Mouse (Mus musculus) c-Kit-positive CD71-negative TER-119-negative erythroid progenitor cells, embryonic 14.5 days (primary cell): ENCODE measurements around the gene Cldn9.

Source experiments
- DNase-seq: peaks from one replicate; pipeline ENCODE4 v3.0.0-alpha.2; 2013; ENCODE audit warnings: low read depth

Cldn9 gene

DNA sequence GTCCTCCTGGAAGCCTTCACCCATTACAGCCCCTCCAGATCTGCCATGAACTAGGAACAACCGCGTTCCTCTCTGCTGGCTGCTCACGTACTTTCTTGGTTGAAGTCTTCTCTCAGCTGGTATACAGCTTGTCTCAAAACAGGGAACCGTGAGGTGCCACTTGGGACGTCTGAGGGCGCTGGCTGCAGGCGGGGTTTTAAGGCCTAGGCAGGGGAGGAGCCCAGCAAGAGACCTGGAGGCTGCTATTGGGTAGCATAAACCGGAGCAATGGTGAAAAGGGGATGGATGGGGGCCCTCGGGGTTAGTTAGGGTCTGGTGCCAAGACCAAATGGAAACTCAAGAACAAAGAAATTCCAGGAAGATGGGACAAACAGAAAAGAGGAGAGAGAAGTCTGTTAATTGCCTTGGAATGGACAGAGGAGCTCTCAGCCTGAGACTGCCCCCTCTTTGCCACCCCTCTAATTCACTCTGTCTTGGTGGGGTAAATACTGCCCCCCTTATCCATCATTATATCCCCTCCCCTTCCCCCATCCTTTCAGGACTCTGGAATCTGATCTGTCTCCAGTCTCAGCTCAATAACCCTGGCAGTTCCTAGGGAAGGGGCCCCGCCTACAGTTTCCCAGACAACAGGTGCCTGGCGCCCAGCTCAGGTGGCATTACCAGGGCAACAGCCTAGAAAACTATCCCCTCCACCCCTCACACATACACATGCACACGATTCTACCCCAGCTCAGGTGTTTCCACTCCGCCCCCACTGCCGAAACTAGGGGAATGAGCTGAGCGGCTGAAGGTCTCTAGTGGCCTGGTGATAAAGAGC lies at the start of gene Cldn9:
Gene Cldn9, minus strand, starts transcription at position 171 of the 817 bp plus-strand sequence.
- DNase-seq, result no peak

- DNase-seq, result no peak
Measured at GRCm38 (mm10) chr17:23730441-23730840, 46.6 kb upstream of the Cldn9 start.

- DNase-seq, result no peak
Measured at GRCm38 (mm10) chr17:23726758-23727142, 42.9 kb upstream of the Cldn9 start.

- peak; percentile 89 for DNase-seq
Measured at GRCm38 (mm10) chr17:23725999-23726757, 42.4 kb upstream of the Cldn9 start, which contains the start of gene Pkmyt1. TSS of gene Pkmyt1 (plus strand) at chr17:23726336.

DNA sequence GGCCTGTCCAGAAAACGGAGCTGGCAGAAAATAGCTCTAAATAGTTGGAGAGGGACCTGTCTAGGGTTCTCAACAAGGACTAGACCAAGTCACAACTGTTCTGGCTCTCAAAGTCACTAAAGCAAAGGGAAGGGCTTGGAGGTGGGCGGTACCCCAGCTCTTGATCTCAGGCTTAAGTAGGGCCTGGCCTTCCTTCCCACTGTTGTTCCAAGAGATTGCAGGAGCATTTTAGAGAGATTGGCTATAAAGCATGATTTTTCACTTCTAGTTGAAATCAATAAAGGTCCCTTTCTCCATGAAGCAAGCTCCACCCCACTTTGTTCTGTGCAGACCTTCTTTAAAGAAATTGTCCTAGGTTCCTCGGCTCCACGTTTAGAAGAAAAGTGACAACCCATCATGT lies 41.7 kb upstream of the Cldn9 start:
- DNase-seq, result no peak

DNA sequence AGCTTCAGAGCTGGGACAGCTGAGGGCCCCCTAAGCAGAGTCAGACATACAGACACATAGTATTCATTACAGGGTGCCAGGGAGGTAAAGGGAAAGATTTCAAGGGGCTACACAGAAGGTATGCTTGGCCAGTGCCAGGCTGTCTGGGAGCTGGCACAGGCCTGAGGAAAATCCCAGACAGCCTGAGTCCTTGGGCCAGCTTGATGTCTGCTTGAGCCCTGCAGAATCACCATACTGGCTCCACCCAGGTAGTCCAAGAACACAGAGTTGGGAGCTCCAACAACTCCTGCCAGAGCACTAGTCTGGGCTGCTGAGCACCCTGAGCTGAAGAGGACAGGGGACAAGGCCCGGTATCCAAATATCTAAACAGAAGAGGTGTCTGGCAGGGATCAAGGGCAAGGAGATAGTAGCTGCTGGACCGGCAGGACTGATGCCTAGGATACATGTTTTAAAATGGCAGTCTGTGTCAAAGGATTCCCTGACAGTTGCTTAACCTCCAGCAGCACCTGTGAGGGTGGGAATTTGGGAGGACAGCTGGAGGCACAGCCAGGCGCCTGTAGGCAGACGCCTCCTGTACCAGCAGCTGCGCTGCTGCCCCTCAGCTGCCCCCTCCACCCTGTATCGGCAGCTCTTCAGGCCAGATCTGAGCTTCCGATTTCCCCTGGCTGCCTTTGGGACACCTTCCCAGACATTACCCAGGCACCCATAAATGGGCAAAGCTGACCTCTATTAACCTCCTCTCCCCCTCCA lies 38.7 kb upstream of the Cldn9 start, which contains the start of gene 1520401A03Rik:
Gene 1520401A03Rik, minus strand, starts transcription at position 408 of the 750 bp plus-strand sequence.
- DNase-seq, result no peak

GRCm38 (mm10) chr17:23721886-23722285 lies 38.1 kb upstream of the Cldn9 start:
- DNase-seq, result no peak

DNA sequence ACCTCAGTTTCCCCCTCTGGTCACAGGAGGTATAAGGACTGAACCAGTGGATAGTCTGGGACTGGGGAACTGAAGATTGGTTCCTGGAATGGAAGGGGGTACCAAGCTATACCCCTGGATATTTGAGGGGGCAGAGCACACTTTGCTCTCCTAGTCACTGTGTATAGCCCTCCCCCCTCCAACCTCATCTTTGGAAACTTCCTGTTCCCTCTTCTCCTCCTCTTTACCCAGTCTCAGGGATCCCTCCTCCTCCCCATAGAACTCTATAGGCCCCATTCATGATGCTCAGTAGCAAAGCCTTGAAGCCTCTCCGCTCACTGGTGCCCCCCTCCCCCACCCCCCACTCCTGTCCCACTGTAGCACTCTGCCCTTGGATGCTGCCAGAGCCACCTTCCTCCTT lies 35.6 kb upstream of the Cldn9 start:
- DNase-seq, result no peak

DNA sequence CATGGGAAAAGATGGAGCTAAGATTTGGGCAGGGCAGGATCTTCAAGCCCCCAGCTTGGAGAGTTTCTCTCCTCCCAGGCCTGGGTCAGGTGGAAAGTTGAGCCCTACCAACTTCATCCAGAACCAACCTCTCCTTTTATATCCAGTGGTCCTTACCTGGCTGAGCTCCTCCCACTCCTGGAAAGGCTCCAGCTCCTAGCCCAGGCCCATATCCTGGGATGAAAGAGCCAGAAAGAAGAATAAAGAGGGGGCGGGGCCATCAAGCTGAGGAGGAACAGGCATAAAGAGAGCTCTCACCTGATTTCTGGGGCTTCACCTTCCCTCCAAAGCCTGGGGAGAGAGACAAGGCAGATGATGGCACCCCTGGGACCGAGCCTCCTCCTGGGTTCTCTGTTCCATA lies 33.2 kb upstream of the Cldn9 start:
- no peak for DNase-seq

DNA sequence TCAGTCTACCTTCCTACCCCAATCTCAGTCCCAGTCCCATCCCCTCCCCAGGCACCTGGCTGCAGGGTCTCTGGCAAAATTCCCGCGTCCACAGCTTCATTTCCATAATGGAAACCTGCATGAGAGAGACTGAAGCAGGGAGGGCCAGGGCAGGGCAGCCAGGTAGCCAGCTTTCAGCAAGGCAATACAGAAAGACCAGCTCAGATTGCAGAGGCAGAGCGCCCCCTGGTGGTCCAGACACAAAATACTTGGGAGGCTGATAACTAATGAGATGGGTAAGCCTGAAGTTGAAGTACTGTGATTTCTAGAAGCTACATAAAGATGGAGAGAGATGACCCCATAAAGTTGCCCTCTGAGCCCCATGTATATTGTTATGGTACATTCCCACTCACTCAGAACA lies 22.4 kb upstream of the Cldn9 start:
- DNase-seq, result peak; percentile 57

DNA sequence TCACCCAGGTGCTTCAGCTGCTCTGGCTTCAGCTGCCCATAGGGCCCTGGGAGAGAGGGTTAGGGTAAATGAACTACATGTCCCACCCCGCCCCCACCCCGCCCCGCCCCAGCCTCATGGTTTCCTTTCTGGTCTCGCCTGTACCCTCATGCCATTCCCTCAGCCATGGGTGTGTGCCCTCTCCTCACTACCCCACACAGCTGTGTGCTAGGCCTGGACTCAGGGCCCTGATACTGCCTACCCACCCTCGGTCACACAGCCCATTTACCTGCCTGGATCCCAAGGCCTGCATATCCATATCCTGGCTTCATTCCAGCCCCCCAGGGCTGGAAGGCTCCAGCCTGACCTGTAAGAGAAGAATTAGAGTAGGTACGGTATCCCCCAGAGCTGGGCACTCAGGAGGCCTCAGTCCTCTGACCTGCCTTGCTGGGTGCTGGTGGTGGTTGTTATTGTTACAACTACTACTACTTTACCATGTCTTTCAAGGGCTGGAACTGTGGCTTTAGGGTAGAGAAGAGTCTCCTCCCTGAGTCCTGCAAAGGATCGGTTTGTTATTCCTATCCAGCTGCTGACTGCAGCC lies 21.8 kb upstream of the Cldn9 start:
- DNase-seq, result no peak

DNA sequence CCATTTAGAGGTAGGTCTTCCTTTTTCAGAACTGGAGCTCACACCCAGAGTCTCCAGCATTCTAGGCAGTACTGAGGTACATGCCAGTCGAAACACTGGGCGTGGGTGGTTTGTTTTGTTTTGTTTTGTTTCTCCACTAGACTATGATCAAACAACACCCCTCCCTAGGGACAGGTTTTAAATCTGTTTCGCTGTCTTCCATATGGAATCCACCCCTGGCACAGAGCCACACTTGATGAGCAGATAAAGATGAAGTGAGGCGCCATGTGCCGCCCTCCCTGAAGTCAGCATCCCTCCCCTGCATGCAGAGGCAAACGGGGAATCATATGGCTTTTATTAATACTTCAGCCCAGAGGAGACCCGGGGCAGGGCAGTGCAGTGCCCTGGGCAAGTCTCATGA lies 20.9 kb upstream of the Cldn9 start:
- DNase-seq, result no peak

- no peak for DNase-seq
Measured at GRCm38 (mm10) chr17:23703301-23703700, 19.5 kb upstream of the Cldn9 start.

DNA sequence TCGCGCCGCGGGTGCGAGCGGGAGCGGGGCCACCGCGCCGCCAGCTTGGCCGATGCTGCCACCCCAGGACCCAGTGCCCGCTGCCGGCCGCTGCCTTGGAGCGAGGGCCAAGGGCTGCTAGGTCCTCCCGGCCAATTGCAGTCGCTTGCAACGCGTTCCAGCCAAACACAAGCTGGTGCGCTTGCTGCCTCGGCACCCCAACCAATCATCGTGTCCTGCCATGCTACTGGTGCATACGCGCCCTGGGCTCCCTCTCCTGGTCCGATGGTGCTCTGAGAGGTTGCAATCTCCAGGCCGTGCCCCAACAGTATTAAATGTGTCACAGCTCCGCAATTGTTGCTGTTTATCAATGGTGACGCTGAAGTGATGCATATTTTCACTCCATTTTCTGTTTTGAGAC lies 16.3 kb upstream of the Cldn9 start:
- DNase-seq, result peak; percentile 85

GRCm38 (mm10) chr17:23699131-23700077 lies 15.6 kb upstream of the Cldn9 start:
- no peak for DNase-seq

- no peak for DNase-seq
Measured at GRCm38 (mm10) chr17:23695801-23696200, 12.0 kb upstream of the Cldn9 start.

GRCm38 (mm10) chr17:23694491-23694890 lies 10.7 kb upstream of the Cldn9 start:
- no peak for DNase-seq

DNA sequence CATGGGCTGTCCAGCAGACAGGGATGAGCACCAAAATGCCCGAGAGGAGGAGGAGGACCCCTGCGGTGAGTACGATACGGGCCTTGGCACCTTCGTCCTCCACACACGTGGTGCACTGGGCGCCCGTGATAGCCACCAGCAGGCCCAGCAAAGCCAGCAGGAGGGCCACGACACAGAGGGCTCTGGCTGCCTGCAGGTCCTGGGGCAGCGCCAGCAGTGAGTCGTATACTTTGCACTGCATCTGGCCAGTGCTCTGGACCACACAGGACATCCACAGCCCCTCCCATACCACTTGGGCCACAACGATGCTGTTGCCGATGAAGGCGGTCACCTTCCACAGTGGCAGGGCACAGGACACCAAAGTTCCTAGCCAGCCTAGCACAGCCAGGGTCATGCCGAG lies 600 bp downstream of the Cldn9 start:
- no peak for DNase-seq

GRCm38 (mm10) chr17:23682530-23682929 lies 1.3 kb downstream of the Cldn9 start:
- no peak for DNase-seq

GRCm38 (mm10) chr17:23682092-23682491 lies 1.7 kb downstream of the Cldn9 start:
- no peak for DNase-seq

DNA sequence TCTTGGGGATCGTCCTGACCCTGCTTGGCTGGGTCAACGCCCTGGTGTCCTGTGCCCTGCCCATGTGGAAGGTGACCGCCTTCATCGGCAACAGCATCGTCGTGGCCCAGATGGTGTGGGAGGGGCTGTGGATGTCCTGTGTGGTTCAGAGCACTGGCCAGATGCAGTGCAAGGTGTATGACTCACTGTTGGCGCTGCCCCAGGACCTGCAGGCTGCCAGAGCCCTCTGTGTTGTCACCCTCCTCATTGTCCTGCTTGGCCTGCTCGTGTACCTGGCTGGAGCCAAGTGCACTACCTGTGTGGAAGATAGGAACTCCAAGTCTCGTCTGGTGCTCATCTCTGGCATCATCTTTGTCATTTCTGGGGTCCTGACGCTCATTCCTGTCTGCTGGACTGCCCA lies 2.7 kb downstream of the Cldn9 start:
- no peak for DNase-seq
